Mouse (Mus musculus): ENCODE measurements around the gene Lrrc75a. TPM values are rescaled to one million over a fixed set of nuclear protein-coding genes. Genes with fewer than 3 reads are reported as not detected.

Gene Lrrc75a
- total RNA-seq, 1 experiment from 2014 or later = 1.3 TPM

DNA sequence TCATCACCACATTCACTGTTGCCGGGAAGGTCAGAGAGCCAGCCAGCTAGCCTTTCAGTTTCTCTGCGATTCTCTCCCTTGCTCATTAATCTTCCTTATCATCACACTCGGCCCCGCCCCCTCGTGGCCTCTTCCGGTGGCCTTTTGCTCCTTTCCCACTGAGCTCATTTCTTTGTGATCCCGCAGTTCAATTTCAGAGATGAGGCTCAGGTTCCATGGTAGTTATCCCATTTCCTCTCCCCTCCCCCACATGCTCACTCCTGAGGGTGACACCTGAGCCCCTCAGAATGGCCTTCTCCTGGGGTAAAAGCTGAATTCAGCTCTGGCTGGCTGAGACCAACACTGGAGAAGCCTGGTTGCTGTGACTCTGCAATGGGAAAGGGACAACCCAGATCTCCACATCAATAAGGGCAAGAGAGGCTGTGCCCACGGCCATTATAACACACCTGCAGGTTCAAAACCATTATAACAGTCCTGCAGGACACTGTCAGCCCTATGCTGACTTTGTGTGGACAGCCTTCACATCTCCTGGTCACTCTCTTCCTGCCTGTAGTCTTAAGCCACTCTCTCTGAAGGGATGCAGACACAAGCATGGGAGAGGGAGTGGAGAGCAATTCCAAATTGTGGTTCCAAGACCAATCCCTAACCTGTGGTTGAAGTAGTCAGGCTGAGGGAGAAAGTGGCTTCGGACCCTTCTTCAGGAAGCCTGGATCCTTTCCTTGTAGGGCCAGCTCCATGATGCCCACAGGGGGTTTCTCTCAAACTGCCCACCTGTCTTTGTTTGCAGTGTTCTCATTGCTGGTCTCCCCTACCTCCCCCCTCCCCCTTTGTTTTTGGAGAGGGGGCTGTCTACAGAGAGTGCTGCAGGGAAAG is 18.7 kb downstream of the Lrrc75a start:
- 0 out of 2 replicates have a peak, but pooled peaks have one; percentile 46 for ATAC-seq (replicated peaks; ENCODE audit: insufficient number of reproducible peaks, low FRiP score, low TSS enrichment, poor library complexity, severe bottlenecking)

DNA sequence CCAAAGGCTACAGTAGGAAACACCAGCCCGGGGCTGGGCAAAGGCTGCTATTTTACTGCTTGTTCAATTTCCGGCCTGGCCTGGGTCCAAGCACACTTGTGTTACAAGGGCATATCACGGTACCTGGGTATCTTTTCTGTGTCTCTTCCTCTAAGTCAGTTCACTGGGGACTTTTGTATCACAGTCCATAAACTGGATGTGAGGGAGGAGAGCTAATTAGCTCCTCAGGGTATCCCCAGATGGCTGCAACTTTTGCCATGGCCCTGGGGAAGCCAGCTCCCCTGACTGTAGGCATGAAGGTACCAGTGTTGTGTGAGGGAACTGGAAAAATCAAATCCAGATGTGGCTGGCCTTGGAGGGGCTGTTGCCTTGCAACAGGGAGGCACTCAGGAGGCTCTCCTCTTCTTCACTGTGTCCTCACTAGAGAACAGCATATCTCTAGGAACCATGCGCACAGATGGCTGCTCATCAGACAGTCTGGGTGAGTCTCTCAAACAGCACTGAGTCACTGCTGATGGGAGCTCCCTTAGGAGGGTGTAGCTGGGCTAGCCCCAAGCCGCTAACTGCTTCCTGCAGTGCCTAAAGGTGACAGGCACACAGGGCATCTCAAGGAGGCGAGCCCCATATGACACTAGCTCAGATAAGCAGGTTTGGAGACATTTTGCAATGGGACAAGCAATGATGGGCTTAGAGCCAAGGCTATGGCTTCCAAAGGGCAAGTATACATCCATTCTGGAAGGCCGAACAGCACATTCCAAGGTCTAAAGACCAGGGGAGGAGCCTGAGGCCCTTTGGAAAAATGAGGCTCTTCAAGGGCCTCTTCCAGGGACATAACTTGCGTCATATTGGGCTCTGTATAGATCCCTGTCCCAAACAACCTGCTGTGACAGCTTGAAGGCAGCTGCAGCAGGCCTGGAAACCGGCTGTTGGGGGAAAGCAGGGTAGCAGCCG is 23.7 kb downstream of the Lrrc75a start:
- ATAC-seq (replicated peaks; ENCODE audit: insufficient number of reproducible peaks, low FRiP score, low TSS enrichment, poor library complexity, severe bottlenecking) = no peak

DNA sequence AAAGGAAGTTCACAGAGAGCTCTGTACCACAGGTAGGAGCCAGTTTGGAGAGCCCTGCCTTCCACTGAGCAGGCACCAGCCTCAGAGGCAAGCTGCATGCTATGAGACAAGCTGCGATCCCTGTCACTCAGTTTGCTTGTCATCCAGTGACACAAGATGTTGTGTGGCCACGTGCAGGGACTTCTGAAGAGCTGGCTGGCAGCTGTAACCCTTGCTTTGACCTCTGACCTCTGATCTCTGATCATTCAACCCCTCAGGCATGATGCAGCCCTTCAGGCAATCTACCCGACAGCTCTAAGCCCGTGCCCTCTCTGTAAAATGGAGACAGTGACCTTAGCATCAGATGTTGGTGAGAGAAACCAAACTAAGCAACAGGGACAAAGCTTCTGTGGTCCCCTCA is 25.5 kb downstream of the Lrrc75a start:
- no peak for ATAC-seq (replicated peaks; ENCODE audit: insufficient number of reproducible peaks, low FRiP score, low TSS enrichment, poor library complexity, severe bottlenecking)

DNA sequence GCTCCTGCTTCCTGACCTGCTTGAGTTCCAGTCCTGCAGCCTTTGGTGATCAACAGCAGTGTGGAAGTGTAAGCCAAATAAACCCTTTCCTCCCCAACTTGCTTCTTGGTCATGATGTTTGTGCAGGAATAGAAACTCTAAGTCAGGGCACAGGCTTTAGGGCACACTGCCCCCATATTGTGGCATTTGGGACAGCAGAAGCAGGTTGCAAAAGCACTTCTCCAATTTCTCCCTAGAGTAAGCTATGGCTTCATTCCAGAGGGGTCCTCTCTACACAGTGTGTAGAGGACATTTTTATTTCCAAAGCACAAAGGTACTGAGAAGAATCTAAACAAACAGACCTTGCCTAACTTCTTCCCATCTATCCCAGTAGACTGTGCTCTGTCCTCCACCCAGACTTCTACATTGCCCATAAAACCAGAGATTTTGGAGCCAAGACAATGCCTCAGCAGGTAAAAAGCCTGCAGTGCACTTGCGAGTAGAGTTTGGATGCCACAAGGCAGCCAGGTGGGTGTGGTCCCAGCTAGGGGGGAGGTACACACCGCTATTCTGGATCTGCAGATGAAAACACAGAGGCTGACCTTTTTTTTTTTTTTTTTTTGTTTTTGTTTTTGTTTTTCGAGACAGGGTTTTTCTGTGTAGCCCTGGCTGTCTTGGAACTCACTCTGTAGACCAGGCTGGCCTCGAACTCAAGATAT is 26.6 kb downstream of the Lrrc75a start:
- no peak for ATAC-seq (replicated peaks; ENCODE audit: insufficient number of reproducible peaks, low FRiP score, low TSS enrichment, poor library complexity, severe bottlenecking)

DNA sequence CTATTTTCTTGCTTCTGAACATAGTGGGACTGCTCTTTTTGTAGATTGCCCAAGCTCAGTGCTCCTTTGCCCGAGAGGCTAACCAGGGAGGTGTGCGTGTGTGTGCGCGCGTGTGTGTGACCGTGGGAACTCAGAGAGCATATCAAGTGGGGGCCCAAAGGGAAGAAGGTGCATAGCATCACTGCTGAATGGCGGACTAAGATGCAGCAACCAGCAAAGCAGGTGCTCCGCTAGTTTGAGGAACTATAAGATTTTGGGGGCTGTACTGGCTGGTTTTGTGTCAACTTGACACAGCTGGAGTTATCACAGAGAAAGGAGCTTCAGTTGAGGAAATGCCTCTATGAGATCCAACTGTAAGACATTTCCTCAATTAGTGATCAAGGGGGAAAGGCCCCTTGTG is 27.2 kb downstream of the Lrrc75a start:
- ATAC-seq (replicated peaks; ENCODE audit: insufficient number of reproducible peaks, low FRiP score, low TSS enrichment, poor library complexity, severe bottlenecking) = no peak

DNA sequence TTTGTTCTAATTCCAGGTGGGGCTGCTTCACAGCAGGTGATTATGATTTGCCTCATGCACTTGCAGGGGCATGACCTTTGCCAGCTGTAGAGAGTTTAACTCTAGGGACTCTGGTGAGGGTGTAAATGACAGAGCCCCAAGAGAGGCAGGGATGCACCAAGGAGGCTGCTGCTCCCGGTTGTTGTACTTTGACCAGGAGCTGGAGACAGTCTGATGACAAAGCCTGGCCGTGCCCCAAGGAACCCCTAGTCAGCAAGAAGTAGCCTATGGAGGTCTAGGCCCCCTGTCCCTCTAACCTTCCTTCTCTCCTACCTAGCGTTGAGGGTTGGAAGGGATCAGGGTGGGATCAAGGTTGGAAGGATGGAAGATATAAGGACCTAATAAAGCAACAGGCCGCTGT is 32.9 kb downstream of the Lrrc75a start:
- no peak for ATAC-seq (replicated peaks; ENCODE audit: insufficient number of reproducible peaks, low FRiP score, low TSS enrichment, poor library complexity, severe bottlenecking)

DNA sequence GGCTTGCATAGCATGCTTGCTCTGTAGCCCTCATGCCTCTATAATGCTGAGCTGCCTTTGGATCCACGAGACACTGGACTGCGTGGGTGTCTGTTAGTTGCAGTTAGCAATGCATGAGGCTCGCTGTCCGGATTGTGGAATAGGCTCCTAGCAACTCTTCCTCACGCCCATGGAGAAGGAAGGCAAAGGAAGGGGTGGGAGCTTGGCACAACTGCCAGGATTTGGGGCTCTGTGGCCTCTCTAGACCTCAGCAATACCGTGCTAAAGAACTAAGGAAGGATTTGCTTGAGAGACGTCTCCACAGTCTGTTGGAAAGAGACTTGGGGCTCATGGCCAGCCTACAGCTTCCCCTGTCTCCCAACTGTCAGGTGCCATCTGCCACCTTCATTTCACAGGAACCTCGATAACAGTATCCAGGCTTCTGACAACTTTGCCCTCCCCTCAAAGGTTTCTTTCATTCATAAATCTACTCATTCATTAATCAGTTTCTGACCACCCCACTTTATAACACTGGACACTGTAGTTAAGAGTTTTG is 33.4 kb downstream of the Lrrc75a start:
- no peak for ATAC-seq (replicated peaks; ENCODE audit: insufficient number of reproducible peaks, low FRiP score, low TSS enrichment, poor library complexity, severe bottlenecking)

DNA sequence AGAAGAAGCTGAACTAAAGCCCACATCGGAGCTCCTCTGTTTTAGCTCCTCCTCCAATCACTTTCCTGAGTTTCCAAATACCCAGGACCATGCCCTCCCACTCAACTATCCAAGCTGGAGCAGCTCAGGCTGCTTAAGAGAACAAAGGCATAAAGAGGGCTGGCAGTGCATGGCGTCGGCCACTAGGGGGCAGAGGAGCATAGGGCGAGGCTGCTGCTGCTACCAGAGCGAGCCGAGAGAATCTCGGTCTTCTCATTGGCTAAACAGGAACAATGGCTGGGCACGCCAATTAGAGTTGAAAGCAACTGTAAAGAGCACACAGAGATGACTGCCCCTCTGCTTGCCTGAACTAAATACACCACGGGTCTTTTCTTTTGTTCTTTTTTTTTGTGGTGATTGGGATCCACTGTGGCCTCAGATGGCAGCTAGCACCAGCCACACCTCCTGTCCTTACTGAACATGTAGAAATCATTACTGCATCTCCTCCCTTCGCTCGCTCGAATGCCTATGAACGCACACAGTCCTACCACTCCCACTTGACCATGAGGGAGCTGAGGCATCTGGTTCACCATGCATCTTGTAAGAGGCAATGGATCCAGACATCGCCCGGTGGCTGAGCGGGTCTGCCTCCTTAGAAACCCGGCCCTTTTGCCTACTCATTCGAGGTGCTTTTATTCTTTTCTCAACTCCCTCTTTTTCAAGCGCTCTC is 34.5 kb downstream of the Lrrc75a start:
- peak; percentile 90 for ATAC-seq (replicated peaks; ENCODE audit: insufficient number of reproducible peaks, low FRiP score, low TSS enrichment, poor library complexity, severe bottlenecking)

DNA sequence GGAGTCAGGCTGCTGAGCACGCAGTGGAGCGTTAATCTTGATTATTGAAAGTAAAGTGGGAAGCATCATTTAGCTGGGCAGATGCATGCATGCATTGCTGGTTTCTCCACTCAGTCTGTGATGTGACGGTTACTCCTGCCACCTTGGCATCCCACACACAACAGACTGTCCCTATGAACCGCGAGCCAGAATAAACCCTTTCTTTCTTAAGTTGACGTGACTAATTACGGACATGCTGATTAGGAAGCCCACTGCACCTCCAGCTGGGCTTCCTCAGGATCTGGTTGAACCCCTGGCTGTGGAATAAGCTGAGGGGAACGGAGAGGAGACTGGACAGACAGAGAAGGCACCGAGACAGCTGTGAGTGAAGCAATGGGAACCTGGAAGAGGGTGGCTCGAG is 35.7 kb downstream of the Lrrc75a start:
- ATAC-seq (replicated peaks; ENCODE audit: insufficient number of reproducible peaks, low FRiP score, low TSS enrichment, poor library complexity, severe bottlenecking) = no peak

DNA sequence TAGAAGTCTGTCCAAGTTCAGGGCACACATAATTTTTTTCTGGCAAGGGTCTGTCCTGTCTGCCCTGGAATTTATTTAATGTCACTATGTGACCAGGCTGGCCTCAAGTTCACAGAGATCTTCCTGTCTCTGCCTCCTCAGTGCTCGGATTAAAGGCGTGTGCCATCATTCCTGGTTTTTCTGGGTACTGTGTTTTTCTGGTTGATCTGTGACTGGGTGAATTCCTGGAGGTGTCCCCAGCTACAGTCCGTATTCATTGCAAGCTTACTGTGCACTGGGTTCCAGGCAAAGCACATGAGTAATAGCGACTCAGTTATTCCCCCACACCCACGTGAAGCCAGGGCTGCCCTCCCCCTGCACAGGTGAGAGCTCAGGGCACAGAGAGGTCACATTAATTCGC is 38.0 kb downstream of the Lrrc75a start:
- no peak for ATAC-seq (replicated peaks; ENCODE audit: insufficient number of reproducible peaks, low FRiP score, low TSS enrichment, poor library complexity, severe bottlenecking)

DNA sequence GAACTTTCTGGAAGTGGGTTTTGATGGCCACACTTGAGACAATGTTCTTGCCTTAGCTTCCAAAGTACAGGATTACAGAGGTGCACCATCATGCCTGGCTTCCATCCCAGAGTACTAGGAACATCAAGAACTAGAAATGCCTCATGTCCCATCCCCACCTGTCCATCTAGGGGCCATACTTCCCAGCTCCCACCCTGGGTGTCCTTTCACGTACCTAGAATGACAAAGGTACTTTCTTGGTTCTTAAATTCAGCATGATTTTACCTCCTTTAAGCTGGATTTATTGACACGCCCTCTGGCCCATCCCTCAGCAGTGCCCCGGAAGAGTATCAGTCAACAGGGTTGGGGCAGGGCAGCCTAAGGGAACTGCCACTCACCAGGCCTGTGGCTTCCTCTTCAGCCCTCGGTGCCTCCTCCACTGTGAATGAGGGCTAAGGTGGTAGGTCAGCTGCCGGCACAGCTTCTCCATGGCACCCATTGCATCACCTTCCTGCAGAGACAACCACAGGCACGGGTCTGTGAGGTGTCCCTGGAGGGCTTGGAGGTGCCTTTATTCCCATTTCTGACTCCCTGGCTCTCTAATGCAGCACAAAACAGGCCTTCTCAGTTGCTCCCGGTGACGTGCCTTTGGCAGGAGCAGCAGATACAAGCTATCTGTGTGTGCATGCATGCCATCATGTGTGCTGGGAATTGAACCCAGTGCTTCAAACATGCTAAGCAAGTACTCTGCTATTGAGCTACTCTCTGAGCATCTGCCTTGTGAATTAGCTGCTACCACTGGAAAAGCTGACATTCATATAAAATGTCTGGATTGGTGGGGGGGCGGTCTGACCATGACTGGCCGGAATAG is 39.3 kb downstream of the Lrrc75a start:
- ATAC-seq (replicated peaks; ENCODE audit: insufficient number of reproducible peaks, low FRiP score, low TSS enrichment, poor library complexity, severe bottlenecking) = peak; percentile 82

DNA sequence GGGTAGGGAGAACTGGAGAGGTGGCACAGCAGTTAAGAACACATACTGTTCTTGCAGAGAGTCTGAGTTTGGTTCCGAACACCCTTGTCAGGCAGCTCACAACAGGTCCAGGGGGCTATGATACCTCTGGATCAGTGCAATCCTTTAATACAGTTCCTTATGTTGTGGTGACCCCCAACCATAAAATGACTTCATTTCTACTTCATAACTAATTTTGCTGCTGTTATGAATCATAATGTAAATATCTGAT is 40.4 kb downstream of the Lrrc75a start:
- no peak for ATAC-seq (replicated peaks; ENCODE audit: insufficient number of reproducible peaks, low FRiP score, low TSS enrichment, poor library complexity, severe bottlenecking)

DNA sequence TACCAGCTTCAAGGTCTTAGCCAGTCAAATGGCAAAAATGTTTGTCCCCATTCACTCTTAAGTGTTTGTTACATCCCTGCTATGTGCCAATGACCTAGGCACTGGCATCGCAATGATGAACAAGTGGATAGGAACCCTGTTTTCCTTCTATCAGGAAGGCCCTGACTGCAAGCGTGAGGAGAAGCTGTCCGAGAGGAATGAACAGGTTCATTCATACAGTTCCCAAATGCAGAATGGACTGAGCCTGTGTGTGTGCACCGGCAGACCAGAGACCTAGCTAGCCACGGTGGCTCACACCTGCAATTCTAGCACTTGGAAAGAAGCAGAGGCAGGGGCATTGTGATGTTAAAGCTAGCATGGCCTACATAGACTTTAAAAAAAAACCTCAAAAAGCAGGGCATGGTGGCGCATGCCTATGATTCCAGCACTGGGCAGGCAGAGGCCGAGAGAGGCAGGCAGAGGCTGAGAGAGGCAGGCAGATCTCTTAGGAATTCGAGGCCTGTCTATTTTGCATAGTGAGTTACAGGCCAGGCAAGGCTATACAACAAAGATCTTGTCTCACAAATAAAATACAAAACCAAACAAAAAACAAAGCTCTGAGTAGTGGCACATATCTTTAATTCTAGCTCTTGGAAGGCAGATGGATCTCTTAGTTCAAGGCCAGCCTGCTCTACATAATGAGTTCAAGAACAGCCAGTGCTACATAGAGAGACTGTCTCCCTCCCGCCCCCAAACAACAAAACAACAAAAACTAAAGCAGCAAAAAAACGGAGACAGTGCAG is 41.0 kb downstream of the Lrrc75a start:
- no peak for ATAC-seq (replicated peaks; ENCODE audit: insufficient number of reproducible peaks, low FRiP score, low TSS enrichment, poor library complexity, severe bottlenecking)

DNA sequence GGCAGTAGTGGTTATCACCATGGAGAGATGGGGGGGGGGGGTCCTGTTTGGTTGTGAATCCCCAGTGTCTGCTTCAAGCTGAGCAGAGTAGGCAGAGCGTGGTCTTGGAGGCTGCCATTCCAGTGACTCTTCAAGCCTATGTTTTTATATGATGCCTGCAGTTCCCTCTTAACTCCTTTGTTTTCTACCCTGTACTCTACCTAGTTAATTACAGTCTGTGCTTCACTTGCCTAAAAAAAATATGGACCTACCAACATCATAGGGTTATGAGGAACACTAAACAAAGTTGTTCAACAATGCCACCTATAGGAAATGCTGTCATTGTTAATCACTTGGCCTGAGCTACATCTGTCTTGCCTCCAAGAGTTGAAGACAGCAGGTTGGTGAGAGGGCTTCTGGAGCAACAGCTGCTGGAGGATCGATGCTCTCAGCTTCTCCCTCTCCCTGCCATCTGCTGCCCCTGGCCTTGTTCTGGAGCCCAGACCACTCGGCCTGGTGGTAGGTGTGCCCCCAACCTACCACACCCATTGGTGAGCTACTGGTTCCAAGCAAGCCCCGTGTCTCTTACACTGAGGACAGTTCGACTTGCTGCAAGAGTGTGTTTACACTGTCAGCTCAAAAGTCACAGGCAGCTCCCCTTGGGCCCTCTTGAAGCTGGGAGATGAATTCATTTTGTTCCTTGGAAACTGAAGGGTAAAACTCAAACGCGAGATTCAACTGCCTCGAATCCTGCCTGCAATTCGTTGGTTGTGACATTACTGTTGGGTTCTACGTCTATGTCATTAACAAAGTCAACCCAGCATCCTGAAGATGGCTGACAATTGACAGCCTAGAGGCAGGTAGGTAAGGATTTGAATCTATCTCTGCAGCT is 41.8 kb downstream of the Lrrc75a start:
- ATAC-seq (replicated peaks; ENCODE audit: insufficient number of reproducible peaks, low FRiP score, low TSS enrichment, poor library complexity, severe bottlenecking) = no peak

DNA sequence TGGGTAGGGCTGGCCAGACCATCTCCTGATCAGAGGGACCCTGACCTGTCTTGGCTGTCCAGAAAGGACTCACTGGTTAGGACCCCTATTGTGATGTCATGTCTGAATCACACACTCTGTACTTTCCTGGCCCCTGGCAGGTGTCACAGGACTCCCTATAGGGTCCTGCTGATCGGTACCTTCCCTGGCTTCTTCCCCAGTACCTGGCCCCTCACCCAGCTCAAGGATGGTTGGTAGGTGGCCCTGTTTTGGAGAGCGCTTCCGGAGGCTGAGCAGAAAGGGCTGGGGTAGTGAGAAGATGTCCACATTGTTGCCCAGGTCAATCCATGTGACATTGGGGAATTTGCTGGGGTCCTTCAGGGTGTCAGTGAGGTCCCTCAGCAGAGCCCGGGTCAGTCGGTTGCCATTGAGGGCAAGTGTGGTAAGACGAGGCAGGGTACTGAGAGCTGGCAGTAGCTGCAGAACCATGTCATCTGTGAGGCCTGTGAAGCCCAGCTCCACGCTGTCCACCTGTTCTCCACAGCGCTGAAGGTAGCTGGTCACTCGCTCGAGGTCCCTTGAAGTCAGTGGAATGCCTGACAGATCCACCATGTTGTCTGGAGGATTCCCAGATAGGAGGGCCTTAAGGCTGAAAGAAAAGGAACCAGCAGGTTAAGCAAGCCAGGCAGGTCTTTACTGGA is 42.6 kb downstream of the Lrrc75a start:
- no peak for ATAC-seq (replicated peaks; ENCODE audit: insufficient number of reproducible peaks, low FRiP score, low TSS enrichment, poor library complexity, severe bottlenecking)
